Mouse (Mus musculus) forebrain, embryonic 16.5 days (tissue): Measurements from ENCODE around the gene Cltb. TPM values are rescaled to one million over a fixed set of nuclear protein-coding genes. Genes with fewer than 3 reads are reported as not detected.

ENCODE experiments used
- ATAC-seq: fragments of 200-750 bp; cut with Nextera tagmentation; 2 replicates; pipeline ENCODE4 v1.8.0; 2017; ENCODE audit warnings: mild to moderate bottlenecking, moderate library complexity
- H3K27ac ChIP-seq: fragments of 300-500 bp; sonication (generic); 2 replicates; pipeline ENCODE4 v1.5.1; 2014; ENCODE audit warnings: low read length, control low read depth
- H3K27me3 ChIP-seq: fragments of 300-500 bp; sonication (generic); replicated peaks from 2 replicates; pipeline ENCODE4 v1.6.1; 2014; ENCODE audit warnings: low read length; ENCODE audit not compliant: control insufficient read depth, insufficient read depth
- H3K36me3 ChIP-seq: fragments of 300-500 bp; sonication (generic); 2 replicates; pipeline ENCODE4 v1.6.1; 2014; ENCODE audit not compliant: control insufficient read depth, insufficient read depth
- H3K4me1 ChIP-seq: fragments of 300-500 bp; sonication (generic); replicated peaks from 2 replicates; pipeline ENCODE4 v1.6.1; 2014; ENCODE audit warnings: low read length; ENCODE audit not compliant: control insufficient read depth, insufficient read depth
- H3K4me2 ChIP-seq: fragments of 300-500 bp; sonication (generic); 2 replicates; pipeline ENCODE4 v1.6.1; 2014; ENCODE audit warnings: mild to moderate bottlenecking, low read length, control low read depth
- H3K4me3 ChIP-seq: fragments of 300-500 bp; sonication (generic); replicated peaks from 2 replicates; pipeline ENCODE4 v1.5.1; 2014; ENCODE audit warnings: mild to moderate bottlenecking, low read length, control low read depth
- H3K9ac ChIP-seq: fragments of 300-500 bp; sonication (generic); replicated peaks from 2 replicates; pipeline ENCODE4 v1.6.1; 2014; ENCODE audit warnings: low read depth, low read length, control low read depth
- H3K9me3 ChIP-seq: fragments of 300-500 bp; sonication (generic); 2 replicates; pipeline ENCODE4 v1.6.1; 2016; ENCODE audit warnings: low read length; ENCODE audit not compliant: control insufficient read depth
- WGBS: fragments of 180-500 bp; shearing (Covaris S2); extraction: QIAGEN DNeasy Blood & Tissue Kit; methylation state at CpG from one replicate; pipeline ENCODE4 v1.1.7; 2014; 5-methylcytosine and 5-hydroxymethylcytosine counted together
- polyA plus RNA-seq: library from polyadenylated mRNA; unstranded; fragments of >200 nt; fragmentation: Nextera tagmentation; extraction: Ambion mirVana; gene quantifications from 2 replicates; pipeline ENCODE4 v1.2.1, GENCODE M21; 2015

Gene Cltb
- polyA plus RNA-seq, 1 experiment from 2014 or later: 157 TPM

- Histone ChIP-seq H3K4me1 (peaks cover 15% of the 10 kb centered on the region), H3K36me3 (peaks cover 10% of the 10 kb centered on the region), H3K27me3 (no peaks in the 10 kb centered on the region), H3K4me3 (no peak overlapping the region), H3K4me2 (no peak overlapping the region), H3K9me3 (no peaks in the 10 kb centered on the region), H3K9ac (no peak overlapping the region), H3K27ac (no peak overlapping the region)
- no peak for ATAC-seq
- 91% methylated on average over 11 of the region's 11 CpGs for WGBS
Measured at GRCm38 (mm10) chr13:54585831-54586230, 25.3 kb downstream of the Cltb start.

DNA sequence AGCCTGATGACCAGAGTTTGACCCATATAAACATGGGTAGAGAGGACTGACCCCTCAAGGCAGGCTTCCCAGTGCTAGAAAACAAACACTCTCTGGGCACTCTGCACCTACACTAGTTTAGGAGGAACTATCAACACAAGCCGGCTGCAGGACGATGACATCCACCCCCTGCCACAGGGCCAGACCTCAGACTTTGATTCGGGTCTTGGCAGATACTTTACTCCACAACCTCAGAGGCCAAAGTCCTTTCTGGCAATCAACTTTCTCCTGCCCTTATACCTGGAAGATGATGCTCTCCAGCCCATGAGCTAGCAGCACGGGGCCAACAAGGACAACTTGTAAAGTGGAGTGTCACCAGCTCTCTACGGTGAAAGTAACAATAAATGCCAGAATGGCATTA is 28.3 kb downstream of the Cltb start:
- no peaks in the 10 kb centered on the region for H3K9me3 ChIP-seq
- no peaks in the 10 kb centered on the region for H3K27me3 ChIP-seq
- H3K4me2 ChIP-seq: no peak overlapping the region
- no peak overlapping the region for H3K4me3 ChIP-seq
- WGBS: 90% methylated on average over 5 of the region's 5 CpGs
- no peak overlapping the region for H3K27ac ChIP-seq
- no peak for ATAC-seq
- no peak overlapping the region for H3K9ac ChIP-seq
- H3K4me1 ChIP-seq: peaks cover 3% of the 10 kb centered on the region
- H3K36me3 ChIP-seq: peaks cover 12% of the 10 kb centered on the region

DNA sequence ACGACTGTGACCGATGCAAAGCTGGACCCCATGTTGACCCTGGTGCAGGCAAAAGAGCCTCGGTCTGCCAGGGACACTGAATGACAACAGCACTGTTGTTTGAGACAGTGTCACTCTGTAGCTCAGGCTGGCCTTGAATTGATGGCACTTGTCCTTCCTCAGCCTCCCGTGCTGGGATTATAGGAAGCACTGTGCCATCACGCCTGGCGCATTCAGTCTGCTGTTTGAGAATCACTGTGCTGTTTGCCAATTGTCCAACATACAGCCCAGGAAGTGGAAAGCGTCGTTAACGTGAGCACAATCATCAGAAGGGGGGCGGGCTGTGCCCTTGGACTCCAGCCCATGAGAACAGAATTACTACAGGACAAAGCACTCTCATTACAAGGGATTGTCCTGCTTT is 29.0 kb downstream of the Cltb start:
- ATAC-seq: no peak
- Histone ChIP-seq H3K4me3 (no peak overlapping the region), H3K27ac (no peak overlapping the region), H3K9me3 (no peaks in the 10 kb centered on the region), H3K4me1 (peaks cover 3% of the 10 kb centered on the region), H3K9ac (no peak overlapping the region), H3K36me3 (peaks cover 12% of the 10 kb centered on the region), H3K27me3 (no peaks in the 10 kb centered on the region), H3K4me2 (no peak overlapping the region)
- WGBS: 33% methylated on average over 10 of the region's 10 CpGs

GRCm38 (mm10) chr13:54581385-54581784 is 29.8 kb downstream of the Cltb start:
- Histone ChIP-seq H3K9ac (no peak overlapping the region), H3K4me3 (no peak overlapping the region), H3K27ac (no peak overlapping the region), H3K4me1 (peaks cover 8% of the 10 kb centered on the region), H3K36me3 (peaks cover 12% of the 10 kb centered on the region), H3K4me2 (no peak overlapping the region), H3K9me3 (no peaks in the 10 kb centered on the region), H3K27me3 (no peaks in the 10 kb centered on the region)
- ATAC-seq: no peak
- WGBS: 84% methylated on average over 2 of the region's 2 CpGs

DNA sequence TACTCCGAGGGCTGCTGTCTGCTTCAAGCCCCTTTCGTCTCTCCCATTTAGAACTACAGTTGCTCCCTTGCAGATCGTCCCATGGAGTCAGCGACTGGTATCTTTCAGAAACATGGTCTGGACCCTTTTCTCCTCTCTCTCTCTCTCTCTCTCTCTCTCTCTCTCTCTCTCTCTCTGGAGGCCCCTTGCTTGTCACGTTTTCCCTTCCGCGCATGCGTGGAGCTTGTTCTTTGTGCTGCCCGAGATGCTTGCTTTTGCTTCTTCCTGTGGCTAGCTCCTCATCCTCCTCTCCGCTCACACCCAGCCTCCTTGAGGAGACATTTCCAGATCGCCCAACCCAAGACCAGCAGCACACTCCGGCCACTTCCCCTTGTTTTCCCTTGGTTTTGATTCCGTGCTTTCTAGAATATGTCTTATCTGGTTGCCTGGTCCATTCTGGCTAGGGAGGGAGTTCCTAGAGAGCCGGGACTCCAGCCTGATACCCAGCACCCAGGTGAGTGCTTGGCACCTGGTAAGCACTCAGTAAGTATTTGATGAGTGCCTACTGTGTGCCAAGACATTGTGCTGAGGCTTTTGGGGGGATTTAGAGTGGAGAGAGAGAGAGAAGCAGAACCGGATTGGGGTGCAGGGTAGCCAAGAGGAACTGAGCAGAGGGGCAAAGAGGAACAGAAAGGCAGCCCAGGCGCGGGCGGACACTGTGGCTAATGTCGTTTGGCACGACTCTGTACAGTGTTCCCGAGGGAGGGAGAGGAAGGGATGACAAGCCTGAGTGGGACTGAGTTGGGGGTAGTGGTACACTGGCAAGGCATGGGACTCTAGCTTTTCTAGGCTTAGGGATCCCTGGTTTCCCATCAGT is 33.3 kb downstream of the Cltb start:
- Histone ChIP-seq H3K4me2 (no peak overlapping the region), H3K27ac (no peak overlapping the region), H3K36me3 (peaks cover 7% of the 10 kb centered on the region), H3K4me3 (no peak overlapping the region), H3K9ac (no peak overlapping the region), H3K9me3 (no peaks in the 10 kb centered on the region), H3K27me3 (no peaks in the 10 kb centered on the region; the same call in 1 of the 2 replicates), H3K4me1 (peaks cover 22% of the 10 kb centered on the region)
- WGBS: 86% methylated on average over 21 of the region's 21 CpGs
- ATAC-seq: no peak

DNA sequence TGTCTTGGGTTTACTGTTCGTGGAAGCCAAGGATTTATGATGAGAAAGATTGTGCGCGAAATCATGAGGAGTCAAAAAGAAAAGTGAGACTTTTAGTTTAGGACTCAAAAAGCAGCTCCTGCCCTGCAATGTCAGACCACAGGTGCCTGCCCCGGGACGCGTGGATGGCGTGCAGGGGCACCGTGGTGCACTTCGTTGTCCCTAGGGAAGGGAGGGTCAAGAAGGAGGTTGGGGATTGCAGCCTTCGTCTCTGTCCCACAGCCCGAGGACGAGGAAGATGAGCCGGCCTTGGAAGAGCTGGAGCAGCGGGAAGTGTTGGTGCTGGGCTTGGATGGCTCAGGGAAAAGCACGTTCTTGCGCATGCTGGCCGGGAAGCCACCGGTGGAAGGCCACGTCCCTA is 35.7 kb downstream of the Cltb start:
- H3K4me1 ChIP-seq: peaks cover 19% of the 10 kb centered on the region
- ATAC-seq: no peak
- WGBS: 2% methylated on average over 19 of the region's 19 CpGs
- no peaks in the 10 kb centered on the region for H3K36me3 ChIP-seq
- H3K9ac ChIP-seq: peak overlapping the region; percentile 90
- H3K27me3 ChIP-seq: no peaks in the 10 kb centered on the region; the same call in 1 of the 2 replicates
- peak overlapping the region; percentile 75 for H3K4me3 ChIP-seq
- 0 out of 2 replicates have a peak overlapping the region, but pooled peaks have one; percentile 10 for H3K27ac ChIP-seq
- peak overlapping the region; percentile 90 for H3K4me2 ChIP-seq
- H3K9me3 ChIP-seq: no peaks in the 10 kb centered on the region

DNA sequence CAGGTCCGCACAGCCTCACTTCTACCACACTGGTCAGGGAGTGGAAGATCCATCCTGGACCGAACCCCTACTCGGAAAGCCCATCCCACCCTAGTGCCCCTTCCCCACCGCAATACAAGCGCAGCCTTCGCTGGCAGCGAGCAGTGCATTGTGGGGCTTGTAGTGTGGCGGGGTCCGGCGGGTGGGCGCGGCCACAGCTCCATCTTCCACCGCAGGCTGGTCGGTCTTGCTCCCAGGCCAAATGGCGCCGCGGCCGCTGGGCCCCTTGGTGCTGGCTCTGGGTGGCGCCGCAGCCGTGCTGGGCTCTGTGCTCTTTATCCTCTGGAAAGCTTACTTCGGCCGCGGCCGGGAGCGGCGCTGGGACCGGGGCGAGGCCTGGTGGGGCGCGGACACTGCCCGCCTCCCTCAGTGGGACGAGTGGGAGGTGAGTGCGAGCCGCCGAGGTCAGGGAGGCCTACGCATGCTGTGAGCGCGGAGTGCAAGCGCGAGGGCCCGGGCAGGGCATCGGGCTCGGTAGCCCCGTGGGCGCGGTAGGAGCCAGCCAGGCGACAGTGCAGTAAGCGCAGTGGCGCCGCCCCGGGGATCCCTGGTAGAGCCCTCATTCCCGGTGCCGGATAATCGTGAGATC is 36.2 kb downstream of the Cltb start, which contains the start of gene Arl10:
Arl10 (plus strand) TSS at position 162 of the 628 bp plus-strand sequence.
- peak within 1 kb of the TSS; percentile 90 for H3K9ac ChIP-seq
- H3K4me2 ChIP-seq: peak within 1 kb of the TSS; percentile 90
- peaks cover 19% of the 10 kb centered on the region for H3K4me1 ChIP-seq
- peak; percentile 97 for ATAC-seq
- peak within 1 kb of the TSS; percentile 75 for H3K4me3 ChIP-seq
- H3K36me3 ChIP-seq: no peaks in the 10 kb centered on the region
- H3K27ac ChIP-seq: peak within 1 kb of the TSS; percentile 64
- no peaks in the 10 kb centered on the region; the same call in 1 of the 2 replicates for H3K27me3 ChIP-seq
- WGBS: under 1% methylated on average over 55 of the region's 55 CpGs
- no peaks in the 10 kb centered on the region for H3K9me3 ChIP-seq

DNA sequence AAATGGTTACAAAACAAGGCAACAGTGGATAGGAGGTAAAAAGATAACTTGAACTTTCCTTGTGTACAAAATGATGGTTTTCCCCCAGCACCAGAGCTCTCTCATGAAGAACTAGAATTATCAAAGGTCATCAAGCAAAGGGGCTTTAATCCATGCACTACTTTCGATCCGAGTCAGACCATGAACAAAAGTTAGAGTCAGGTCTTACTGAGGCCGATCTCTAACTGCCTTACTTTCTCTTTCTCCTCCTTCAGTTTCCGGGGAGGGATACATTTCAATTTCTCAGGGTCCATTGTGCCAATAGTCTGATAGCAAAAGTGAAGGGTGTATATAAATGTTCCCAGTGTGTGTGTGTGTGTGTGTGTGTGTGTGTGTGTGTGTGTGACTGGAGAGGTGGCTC is 38.5 kb downstream of the Cltb start:
- no peak overlapping the region for H3K27ac ChIP-seq
- H3K27me3 ChIP-seq: no peaks in the 10 kb centered on the region; the same call in 1 of the 2 replicates
- no peaks in the 10 kb centered on the region for H3K9me3 ChIP-seq
- ATAC-seq: no peak
- H3K4me2 ChIP-seq: no peak overlapping the region
- whole genome bisulfite sequencing: 78% methylated on average over 4 of the region's 4 CpGs
- H3K9ac ChIP-seq: no peak overlapping the region
- H3K4me3 ChIP-seq: no peak overlapping the region
- H3K36me3 ChIP-seq: no peaks in the 10 kb centered on the region
- peaks cover 19% of the 10 kb centered on the region for H3K4me1 ChIP-seq

GRCm38 (mm10) chr13:54571637-54572036 is 39.5 kb downstream of the Cltb start:
- Histone ChIP-seq H3K4me2 (no peak overlapping the region), H3K36me3 (no peaks in the 10 kb centered on the region), H3K9ac (no peak overlapping the region), H3K4me3 (no peak overlapping the region), H3K27me3 (no peaks in the 10 kb centered on the region; the same call in 1 of the 2 replicates), H3K9me3 (no peaks in the 10 kb centered on the region), H3K4me1 (peaks cover 16% of the 10 kb centered on the region), H3K27ac (no peak overlapping the region)
- no peak for ATAC-seq
- 16% methylated on average over 2 of the region's 2 CpGs for WGBS
